In genomic region chr10:59729261-59729660, GRCm38 (mm10) we compare ENCODE assay signal across 18 mouse cellular contexts.
"Had no signal": no experiment of that assay in that cellular context is flagged by ENCODE, and none has a peak within 500 bp of the region (broad histone marks: within the 10 kb centered on the region; RNA-seq: fewer than 3 reads in every experiment).

No protein-coding gene starts in this region.

- H3K4me3 ChIP-seq: limb, embryonic 12.5 days; limb, embryonic 15.5 days; lung, embryonic 15.5 days; midbrain, embryonic 12.5 days; midbrain, embryonic 15.5 days; neural tube, embryonic 13.5 days; stomach, embryonic 15.5 days had no signal

- ATAC-seq: liver, postnatal 0 days; midbrain, embryonic 15.5 days had no signal

- H3K9ac ChIP-seq: limb, embryonic 12.5 days; limb, embryonic 15.5 days; liver, embryonic 14.5 days; liver, postnatal 0 days; lung, embryonic 15.5 days; midbrain, embryonic 12.5 days; midbrain, embryonic 15.5 days; neural tube, embryonic 13.5 days; stomach, embryonic 15.5 days had no signal

- H3K4me2 ChIP-seq: limb, embryonic 12.5 days; limb, embryonic 15.5 days; liver, embryonic 11.5 days; lung, embryonic 15.5 days; midbrain, embryonic 12.5 days; midbrain, embryonic 15.5 days; neural tube, embryonic 13.5 days; stomach, embryonic 15.5 days had no signal

- DNase-seq: kidney, postnatal 25 days; left cerebral cortex, postnatal 4 days; liver, postnatal 0 days; lung, postnatal 10 days; lung, postnatal 36 days; right cerebral cortex, postnatal 25 days; spleen, adult 18-20 months; thymus, postnatal 25 days had no signal

- H3K9me3 ChIP-seq: limb, embryonic 12.5 days; limb, embryonic 15.5 days; lung, embryonic 15.5 days; midbrain, embryonic 12.5 days; midbrain, embryonic 15.5 days; neural tube, embryonic 13.5 days; stomach, embryonic 15.5 days had no signal

- H3K27ac ChIP-seq: kidney, postnatal 0 days; limb, embryonic 12.5 days; limb, embryonic 15.5 days; liver, embryonic 14.5 days; lung, embryonic 15.5 days; midbrain, embryonic 12.5 days; midbrain, embryonic 15.5 days; neural tube, embryonic 13.5 days; stomach, embryonic 15.5 days had no signal

- H3K27me3 ChIP-seq: limb, embryonic 12.5 days; limb, embryonic 15.5 days; lung, embryonic 15.5 days; midbrain, embryonic 12.5 days; midbrain, embryonic 15.5 days; neural tube, embryonic 13.5 days; stomach, embryonic 15.5 days had no signal
